Mouse (Mus musculus) T-cell, adult 2 months (primary cell): ENCODE results near the gene Lcat.
A peak's percentile ranks its signal among the peaks of the same experiment; 100 is the strongest.
"Not testable (repeated sequence)": the region's sequence is repeated elsewhere in the genome, so short reads cannot be mapped to it uniquely, and the experiment has no call there.

Experiments used
- DNase-seq: peaks from one replicate; pipeline ENCODE4 v3.0.0; 2022; ENCODE audit warnings: low spot score

Gene Lcat

DNA sequence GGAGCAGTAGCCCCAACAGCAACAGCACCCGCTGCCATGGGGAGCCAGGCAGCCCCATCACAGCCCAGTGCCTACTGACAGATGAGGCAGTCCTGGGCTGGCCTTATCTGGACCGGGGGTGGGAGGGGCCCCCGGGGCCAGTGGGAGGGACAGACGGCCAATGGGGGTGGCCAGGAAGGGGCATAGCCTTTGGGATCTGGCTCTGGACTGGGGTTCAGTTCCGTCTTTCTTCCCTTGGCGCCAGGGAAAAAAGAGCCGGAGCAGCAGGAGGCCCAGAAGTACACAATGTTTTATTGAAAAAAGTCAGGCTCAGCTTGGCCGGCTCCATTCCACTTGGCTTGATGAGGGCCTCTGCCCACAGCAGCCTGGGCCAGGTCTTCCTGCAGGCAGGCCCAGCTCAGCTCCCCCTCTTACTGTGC is at the start of gene Lcat:
Gene Lcat (minus strand): TSS at position 62 of the 419 bp plus-strand sequence.
- no peak for DNase-seq

DNA sequence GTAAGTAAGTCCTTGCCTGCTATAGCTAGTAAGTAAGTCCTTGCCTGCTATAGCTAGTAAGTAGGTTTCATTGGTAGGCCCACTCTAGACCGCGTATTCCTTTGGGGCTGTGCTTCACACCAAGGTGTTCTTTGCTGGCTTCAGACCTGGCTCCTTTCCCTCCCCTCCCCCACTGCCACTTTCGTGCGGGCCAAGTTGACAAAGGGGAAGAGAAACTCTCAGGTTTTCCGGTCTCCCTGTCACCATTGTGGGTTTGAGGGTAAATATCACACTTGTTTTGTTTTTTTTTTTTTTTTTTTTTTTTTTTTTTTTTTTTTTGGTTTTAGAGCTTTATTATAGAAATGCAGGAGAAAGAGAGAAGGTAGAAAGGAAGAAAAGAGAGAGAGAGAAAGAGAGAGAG is 49.3 kb upstream of the Lcat start:
- peak; percentile 59 for DNase-seq

DNA sequence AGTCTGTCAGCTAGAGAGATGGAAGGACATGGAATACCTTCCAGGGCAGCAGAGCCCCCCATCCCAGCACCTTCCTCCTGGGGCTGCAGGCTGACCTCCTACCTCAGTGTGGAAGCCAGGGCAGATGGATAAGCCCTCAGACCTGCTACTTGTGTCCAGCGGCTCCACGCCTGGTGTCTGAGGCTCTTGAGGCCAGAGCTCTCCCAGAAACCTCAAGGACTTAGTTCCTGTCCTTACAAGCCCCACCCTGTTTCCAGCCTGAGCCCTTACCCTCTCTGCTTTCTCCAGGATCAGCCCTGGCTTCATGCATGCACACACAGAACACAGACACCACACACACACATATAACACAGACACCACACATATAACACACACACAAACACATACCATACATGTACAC is 48.4 kb upstream of the Lcat start:
- no peak for DNase-seq

DNA sequence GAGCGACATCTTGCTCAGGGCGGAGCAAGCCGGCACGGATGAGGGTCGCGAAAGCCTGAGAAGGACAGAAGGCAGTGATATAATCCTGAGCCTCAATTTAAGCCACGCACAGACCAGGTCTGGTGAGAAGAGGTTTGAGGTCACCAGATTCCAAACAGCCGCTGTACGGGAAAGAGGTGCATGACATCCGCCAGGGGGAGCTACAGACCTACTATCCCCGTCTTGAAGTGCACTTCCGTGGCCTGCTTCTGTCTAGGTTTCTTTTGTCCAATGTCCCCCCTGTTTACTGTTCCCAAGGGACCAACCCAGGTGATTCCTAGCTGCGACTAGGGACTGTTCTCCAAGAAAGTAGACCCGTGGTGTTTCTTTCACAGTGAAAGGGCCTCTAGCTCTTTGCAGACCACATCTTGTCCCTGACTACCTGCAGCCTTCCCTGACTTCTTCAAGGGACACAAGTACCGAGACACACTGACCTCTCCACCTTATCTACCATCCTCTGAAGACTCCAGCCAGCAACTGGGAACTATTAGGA is 47.7 kb upstream of the Lcat start, which contains the start of gene Dus2:
Gene Dus2 (plus strand): TSS at position 482 of the 532 bp plus-strand sequence.
- DNase-seq = peak; percentile 80

DNA sequence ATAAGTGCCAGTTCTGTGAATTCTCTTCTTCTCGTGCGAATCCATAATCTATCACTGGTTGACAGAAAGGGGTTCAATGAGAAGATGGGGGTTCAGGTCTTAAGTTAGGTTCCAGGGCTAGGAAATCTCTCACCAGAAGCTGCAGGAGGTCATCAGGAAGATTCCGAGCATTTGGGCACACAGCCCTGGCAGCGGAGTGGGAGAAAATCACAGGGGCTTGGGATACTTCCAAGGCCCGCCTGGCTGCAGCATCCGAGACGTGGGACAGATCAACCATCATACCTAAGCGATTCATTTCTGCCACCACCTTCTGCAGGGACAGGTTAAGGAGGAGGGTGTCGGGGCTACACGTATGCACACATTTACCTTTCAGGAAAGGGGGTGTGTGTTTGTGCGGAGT is 45.4 kb upstream of the Lcat start:
- DNase-seq = no peak

DNA sequence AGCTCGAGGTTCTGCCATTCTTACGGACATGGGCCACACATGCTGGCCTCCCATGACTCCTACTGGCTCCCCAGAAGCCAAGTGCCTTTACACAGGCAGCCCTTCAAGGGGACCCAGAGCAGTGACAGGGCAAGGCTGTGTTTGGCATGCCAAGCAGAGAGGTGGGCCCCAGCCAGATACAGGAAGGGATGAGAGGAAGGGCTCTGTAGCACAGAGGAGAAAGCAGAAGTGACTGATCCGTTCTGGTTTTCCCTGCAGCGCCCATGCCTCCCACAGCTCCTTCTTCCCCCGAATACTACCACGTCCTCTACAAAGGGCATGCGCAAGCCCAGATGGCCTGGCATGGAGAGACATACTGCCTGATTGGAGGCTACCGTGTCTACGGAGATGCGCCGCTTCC is 40.2 kb upstream of the Lcat start:
- DNase-seq = not testable (repeated sequence)

DNA sequence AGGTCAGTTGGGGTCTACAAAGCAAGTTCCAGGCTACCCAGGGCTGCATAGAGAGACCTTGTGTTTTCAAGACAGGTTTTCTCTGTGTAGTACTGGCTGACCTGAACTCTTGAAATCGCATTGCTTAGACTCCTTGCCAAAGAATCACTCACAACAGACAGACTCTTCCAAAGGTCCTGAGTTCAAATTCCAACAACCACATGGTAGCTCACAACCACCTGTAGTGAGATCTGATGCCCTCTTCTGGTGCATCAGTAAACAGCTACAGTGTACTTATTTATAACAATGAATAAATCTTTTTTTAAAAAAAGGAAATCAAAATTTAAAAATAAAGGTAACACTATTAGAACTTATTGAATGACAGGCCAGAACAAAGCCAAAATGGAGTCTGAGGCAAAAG is 38.0 kb upstream of the Lcat start:
- no peak for DNase-seq

DNA sequence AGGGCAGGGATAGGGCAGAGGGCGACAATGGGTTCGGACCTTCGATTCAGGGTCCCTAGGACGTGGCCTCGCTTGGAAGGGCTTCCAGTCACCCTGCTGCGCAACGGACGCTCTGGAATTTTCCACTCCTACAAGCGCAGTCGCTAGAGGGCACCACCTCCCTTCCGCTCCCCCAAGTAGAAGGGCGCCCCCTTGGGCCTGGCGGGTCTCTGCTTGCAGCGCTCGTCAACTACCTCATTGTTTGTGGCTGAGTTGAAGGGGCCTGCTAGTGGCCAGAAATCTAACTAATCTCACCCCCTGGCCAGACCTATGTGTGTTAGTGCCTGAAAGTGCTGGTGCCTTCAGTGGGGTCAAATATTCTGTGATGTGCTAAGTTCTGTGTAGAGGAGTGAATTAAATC is 36.1 kb upstream of the Lcat start, which contains the start of gene Dpep3:
Gene Dpep3 (minus strand): TSS at position 105 of the 400 bp plus-strand sequence.
- no peak for DNase-seq

DNA sequence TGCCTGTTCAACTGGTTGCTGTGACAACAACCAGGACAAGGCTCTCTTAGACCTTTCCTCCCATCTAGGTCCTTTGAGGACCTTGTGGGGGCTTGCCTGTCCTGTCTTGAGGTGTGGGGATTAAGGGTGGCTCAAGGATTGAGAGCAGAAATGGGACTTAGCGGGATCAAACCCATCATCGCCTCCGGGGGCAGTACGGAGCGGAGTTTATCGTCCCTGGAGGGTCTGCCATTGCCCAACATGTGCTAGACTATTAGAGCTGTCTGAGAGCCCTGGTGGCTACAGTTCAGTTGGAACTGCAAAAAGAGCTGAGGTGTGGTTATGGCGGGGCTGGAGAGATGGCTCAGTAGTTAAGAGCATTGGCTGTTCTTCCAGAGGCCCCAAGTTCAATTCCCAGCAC is 32.2 kb upstream of the Lcat start:
- no peak for DNase-seq

DNA sequence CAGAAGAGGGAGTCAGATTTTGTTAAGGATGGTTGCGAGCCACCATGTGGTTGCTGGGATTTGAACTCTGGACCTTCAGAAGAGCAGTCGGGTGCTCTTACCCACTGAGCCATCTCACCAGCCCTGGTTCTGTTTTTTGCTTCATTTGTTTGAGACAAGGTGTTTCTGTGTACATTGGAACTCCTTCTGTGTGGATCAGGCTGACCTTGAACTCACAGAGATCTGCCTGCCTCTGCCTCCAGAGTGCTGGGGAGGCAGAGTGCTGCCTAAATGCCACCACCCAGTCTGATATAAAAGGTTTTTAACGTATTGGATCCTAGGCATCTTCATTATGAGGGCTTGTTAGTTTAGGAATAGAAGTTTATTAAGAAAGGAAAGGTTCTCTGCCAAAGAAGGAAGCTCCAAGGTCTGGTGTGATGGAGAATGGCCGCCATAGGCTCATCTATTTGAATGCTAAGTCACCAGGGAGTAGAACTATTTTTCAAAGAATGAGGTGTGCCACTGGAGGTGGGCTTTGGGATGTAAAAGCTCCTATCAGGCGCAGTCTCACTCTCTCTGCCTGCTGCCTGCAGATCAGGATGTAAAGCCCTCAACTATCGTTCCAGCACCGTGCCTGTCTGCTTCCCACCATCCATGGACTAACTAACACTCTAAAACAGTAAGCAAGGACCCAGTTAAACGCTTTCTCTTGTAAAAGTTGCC is 28.0 kb upstream of the Lcat start:
- DNase-seq = no peak

DNA sequence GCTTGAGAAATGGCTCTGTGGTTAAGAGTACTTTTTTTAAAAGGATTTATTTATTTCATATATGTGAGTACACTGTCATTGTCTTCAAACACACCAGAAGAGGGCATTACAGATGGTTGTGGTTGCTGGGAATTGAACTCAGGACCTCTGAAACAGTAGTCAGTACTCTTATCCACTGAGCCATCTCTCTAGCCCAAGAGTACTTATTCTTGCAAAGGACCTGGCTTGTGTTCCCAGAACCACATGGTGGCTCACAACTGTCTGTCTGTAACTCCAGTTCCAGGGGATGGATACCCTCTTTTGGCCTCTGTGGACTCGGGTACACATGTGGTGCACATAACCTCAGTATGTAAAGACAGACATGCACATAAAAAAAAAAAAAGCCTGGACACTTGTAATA is 26.2 kb upstream of the Lcat start:
- no peak for DNase-seq

DNA sequence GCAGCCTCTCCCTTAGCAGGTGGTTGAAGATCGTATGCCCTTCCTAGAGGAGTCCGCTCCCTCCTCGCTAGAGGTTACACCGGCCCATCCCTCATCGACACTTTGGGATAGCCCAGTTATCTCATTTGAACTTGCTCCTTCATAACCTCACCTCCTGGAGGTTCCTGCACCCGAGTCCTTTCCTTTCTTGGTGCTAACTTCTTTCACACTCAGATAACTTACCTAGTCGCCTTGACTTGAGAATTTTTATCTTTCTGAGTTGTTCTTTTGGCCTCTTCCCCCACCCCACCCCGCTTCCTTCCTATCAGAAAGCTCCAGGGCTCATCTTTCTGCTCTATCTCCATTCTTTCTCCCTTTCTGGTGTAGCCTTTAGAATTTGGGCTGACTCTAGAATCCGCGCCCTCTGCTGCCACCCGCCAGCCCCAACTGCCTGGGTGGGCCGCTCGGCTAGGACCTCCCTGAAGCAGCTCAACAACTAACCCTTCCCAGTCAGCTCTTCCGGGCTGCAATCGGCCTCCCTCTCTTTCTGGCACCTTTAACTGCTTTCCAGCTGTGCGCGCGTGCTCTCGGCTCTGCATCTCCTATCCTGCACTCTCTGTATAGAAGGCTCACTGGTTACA is 23.6 kb upstream of the Lcat start:
- DNase-seq = peak; percentile 17

DNA sequence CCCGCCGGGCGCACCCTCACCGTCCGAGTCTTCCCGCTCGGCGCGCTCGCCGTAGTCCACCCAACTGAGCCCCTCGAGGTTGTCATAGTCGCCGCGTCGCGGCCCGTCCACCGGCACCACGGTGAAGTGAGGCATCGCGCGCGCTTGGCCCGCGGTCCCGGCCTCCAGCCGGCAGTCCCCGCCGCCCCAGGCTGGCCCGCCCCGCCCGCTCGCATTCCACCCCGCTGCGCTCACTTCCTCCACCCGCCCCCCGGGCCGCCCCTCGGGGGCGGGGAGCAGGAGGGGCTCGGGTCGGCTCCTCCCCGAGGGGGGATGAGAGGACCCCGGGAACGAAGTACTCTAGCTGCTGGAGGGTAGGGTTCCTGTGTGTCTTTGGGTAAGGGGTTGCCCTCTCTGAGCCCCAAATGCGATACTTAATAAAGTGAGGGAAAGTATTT is 22.7 kb upstream of the Lcat start, which contains the start of gene Slc12a4:
Gene Slc12a4 (minus strand): TSS at position 193 of the 437 bp plus-strand sequence.
- peak; percentile 66 for DNase-seq

DNA sequence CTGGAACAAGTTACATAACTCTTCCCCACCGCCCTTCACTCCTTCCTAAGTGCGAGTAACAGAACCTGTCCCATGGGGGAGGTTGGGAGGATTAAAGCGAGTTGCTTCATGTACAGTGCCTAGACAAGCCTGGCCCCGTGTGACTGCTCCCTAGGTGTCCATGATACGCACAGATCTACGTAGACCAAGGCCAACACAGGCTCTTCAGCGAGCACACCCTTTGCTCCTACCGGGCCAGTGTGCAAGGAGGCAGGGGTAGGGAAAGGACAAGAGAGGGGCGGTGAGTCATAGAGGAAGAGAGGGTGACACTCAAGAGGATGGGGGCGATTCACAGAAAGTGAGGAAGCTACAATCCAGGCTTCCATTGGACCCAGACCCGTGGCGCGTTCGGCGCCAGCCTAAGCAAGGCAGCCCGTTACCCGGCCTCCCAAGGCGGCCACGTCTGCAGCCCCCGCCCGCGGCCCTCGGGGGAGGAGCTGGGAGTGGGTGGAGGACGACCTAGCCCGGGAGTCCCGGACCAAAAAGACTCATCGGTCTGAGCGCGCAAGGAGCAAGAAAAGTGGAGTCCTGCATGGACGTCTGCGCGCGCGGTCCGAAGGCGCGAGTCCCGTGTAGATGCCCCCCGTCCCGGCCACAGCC is 22.2 kb upstream of the Lcat start:
- DNase-seq = peak; percentile 38

DNA sequence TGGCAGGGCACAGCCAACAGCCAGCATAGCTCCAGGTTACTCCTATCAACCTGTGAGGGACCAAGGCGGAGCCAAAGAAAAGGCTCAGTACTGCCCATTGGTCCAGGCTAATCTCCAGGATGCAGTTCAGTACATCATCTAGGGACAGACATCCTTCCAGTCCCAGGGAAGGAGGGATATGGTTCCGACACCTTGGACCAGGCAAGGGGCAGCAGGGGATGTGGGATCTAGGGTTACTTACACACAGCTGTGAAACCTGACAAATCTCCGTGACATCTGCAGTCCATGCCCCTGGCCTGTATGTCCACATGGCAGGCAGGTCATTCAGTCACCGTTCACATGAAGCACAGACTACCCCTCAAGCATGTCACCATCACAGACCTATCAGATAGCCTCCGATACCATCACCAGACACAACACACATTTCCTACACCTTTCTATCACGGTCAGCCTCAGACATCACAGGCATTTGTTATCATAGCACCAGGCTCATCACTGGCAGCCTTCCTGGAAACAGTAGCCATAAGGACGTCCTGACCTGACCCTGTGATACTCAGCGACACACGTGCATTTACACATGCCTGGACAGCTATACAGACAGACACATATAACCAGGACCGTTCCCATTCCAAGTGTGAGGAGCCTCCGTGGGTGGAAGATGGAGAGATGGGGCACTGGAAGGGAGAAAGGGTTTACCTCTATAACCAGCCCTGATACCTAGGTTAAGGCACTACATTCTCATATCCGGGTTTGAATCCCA is 21.5 kb upstream of the Lcat start:
- DNase-seq = no peak

DNA sequence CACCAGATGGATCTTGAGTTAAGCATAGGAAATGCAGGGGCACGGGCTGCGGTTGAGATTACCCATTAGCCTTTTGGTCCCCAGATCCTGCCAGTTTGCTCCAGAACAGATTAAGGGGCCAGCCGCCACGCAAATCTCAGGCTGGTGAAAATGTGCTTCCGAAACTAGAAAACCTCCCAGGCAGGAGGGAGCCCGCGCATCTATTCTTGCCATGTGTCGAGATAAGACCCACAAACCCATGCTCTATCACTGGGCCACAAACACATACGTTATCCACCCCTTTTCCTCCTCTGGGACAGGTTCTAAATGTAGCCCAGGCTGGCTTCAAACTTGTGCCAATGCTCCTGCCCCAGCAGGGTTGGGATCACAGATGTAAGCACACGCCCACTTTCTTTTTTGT is 18.4 kb upstream of the Lcat start:
- no peak for DNase-seq

DNA sequence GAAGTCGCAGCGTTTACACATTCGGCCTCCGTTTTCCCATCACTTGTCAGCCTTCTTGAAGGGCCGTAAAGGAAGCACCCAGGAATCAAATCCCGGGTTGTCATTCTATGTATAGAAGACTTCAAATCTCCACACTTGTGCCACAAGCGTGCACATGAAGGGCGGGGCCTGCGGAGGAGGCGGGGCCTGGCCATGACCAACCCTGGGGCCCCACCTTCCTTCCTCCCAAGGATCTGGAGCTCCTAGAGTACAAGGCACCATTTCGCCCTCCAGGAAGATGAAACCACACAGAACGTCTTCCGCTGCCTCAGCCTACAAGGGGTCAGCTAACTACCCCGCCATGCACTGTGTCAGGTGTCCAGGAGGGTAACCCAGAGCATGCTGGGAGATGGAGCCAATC is 17.9 kb upstream of the Lcat start:
- no peak for DNase-seq

DNA sequence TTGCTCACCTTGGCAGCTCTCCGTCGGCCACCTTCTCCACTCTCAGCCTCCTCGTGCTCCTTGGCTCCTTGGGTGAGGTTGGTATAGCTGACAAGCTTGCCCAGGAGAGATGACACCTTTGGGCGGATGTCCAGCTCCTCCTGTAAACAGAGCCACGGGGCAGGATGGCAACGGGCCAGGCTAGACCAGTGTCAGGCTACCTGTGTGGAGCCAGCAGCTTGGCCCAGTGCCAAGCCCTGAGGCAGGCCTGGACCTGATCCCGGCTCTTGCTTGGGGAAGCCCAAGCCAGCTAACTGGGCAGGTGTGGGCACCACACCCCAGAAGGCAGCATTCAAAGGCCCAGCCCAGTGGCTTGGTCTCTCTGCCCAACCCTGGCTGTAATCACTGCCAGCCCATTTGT is 16.2 kb upstream of the Lcat start:
- DNase-seq = no peak

DNA sequence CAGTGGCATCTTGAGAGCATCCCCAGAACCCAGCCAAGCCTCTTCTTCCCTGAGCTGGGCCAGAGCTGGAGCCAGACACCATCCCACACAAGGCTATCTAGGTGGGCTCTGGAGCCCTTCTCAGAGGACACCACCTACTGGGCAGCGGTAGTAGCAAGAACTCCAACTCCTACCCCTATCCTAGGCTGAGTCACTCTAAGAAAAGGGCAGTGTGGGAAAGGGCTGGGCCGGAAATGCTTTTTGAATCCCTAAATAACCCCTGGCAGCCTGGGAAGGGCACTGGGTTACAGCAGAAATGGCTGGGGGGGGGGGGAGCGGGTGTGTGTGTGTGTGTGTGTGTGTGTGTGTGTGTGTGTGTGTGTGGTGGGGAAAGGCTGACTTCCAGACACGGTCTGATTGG is 14.6 kb upstream of the Lcat start:
- no peak for DNase-seq

DNA sequence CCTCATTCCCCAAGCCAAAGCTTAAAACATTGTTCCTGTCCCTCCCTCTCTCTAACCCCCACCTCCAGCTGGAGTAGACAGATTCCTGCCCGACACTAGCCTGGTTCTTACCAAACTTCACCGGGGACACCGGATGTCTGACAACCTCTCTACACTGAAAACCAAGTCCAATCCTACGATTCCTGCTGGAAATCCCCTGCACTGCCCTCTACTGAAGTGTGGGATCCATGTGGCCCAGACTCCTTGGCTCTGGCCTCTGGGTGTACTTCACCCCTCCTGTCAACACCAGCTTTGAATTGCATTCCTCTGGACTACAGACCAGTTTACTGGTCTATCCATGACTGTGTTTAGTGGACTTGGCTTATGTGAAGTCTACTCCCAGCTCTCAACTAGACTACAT is 13.4 kb upstream of the Lcat start:
- no peak for DNase-seq

DNA sequence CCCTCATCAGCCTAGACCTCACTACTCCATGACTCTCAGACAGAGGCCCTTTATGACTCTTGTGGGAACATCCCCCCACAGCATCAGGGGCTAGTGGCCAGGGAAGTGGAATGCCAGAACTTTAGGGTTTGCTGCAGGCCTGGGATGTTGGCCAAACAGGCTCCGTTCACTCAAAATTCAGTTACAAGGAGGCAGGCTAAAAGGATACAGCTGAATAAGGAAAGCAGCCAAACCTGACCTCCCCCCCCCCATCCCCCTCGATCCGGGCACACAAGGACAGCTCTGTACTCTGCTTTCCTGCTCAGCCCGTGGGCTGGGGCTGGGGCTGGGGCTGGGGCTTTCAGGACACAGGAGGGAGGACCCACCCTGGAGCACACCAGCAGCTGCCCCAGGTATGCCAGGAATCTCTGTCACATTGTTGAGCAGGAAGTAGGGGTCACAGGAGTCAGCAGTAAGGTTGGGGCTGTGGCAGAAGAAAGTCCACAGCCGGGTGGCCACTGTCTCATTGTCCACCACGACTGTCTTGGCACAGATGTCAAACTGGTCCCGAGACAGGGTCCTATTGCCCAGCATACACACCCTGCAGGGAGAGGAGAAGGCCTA is 8.0 kb upstream of the Lcat start:
- no peak for DNase-seq

DNA sequence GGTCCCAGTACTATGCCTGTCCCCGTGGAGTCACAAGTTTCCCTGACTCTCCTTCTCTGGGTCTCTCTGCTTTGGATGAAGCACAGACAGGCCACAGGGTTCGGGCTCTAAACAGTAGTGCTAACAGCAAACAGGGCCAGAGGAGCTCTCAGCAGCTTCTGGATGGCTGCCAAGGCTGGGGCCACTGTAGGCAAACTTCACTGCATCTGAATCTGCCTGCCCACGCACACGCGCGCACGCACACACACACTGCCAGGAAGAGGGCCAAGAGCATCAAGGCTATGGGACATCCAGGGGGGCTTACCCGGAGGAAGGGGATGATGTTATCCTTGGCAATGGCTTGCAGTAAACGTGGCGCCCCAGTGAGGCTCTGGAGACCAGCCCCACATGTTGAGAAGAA is 6.2 kb upstream of the Lcat start:
- no peak for DNase-seq
